Mouse (Mus musculus) heart, postnatal 0 days (tissue): ENCODE measurements around the gene Gdap2. TPM values are rescaled to one million over a fixed set of nuclear protein-coding genes. Genes with fewer than 3 reads are reported as not detected.
A peak's percentile ranks its signal among the peaks of the same experiment; 100 is the strongest.

ENCODE experiments used
- ATAC-seq: fragments of 200-750 bp; cut with Nextera tagmentation; 2 replicates; pipeline ENCODE4 v1.8.0; 2017; ENCODE audit warnings: low read depth, moderate number of reproducible peaks, moderate library complexity; ENCODE audit not compliant: insufficient read depth
- DNase-seq: peaks from one replicate; pipeline ENCODE4 v3.0.0-alpha.2; 2016; ENCODE audit warnings: low spot score
- H3K27ac ChIP-seq: fragments of 300-500 bp; sonication (generic); 2 replicates; pipeline ENCODE4 v1.5.1; 2014; ENCODE audit warnings: low read depth, mild to moderate bottlenecking
- H3K27me3 ChIP-seq: fragments of 300-500 bp; sonication (generic); 2 replicates; pipeline ENCODE4 v1.6.1; 2014; ENCODE audit warnings: low read length, mixed read lengths; ENCODE audit not compliant: control insufficient read depth, insufficient read depth
- H3K36me3 ChIP-seq: fragments of 300-500 bp; sonication (generic); replicated peaks from 2 replicates; pipeline ENCODE4 v1.6.1; 2014; ENCODE audit warnings: low read length, mixed read lengths; ENCODE audit not compliant: control insufficient read depth, insufficient read depth
- H3K4me1 ChIP-seq: fragments of 300-500 bp; sonication (generic); 2 replicates; pipeline ENCODE4 v1.6.1; 2014; ENCODE audit warnings: antibody characterized with exemption; ENCODE audit not compliant: control insufficient read depth, insufficient read depth
- H3K4me2 ChIP-seq: fragments of 300-500 bp; sonication (generic); 2 replicates; pipeline ENCODE4 v1.6.1; 2014; ENCODE audit warnings: low read depth, mild to moderate bottlenecking, low read length, moderate library complexity
- H3K4me3 ChIP-seq: fragments of 300-500 bp; sonication (generic); 2 replicates; pipeline ENCODE4 v1.5.1; 2014; ENCODE audit warnings: low read depth, low read length
- H3K9ac ChIP-seq: fragments of 300-500 bp; sonication (generic); replicated peaks from 2 replicates; pipeline ENCODE4 v1.6.1; 2014; ENCODE audit warnings: low read depth, low read length, mixed read lengths
- H3K9me3 ChIP-seq: fragments of 300-500 bp; sonication (generic); replicated peaks from 2 replicates; pipeline ENCODE4 v1.6.1; 2016; ENCODE audit warnings: low read length; ENCODE audit not compliant: control insufficient read depth
- CTCF ChIP-seq: IDR thresholded peaks from 2 replicates; pipeline ENCODE4 v1.5.1; 2016; ENCODE audit warnings: antibody characterized with exemption, control low read depth, low read depth
- EP300 ChIP-seq: IDR thresholded peaks from 2 replicates; pipeline ENCODE4 v1.6.1; 2016; ENCODE audit warnings: antibody characterized with exemption, low read depth
- WGBS: fragments of 180-500 bp; shearing (Covaris S2); extraction: QIAGEN DNeasy Blood & Tissue Kit; methylation state at CpG from one replicate; pipeline ENCODE4 v1.1.7; 2014; 5-methylcytosine and 5-hydroxymethylcytosine counted together
- polyA plus RNA-seq: library from polyadenylated mRNA; unstranded; fragments of >200 nt; fragmentation: Nextera tagmentation; extraction: Ambion mirVana; gene quantifications from 2 replicates; pipeline ENCODE4 v1.2.1, GENCODE M21; 2015
- total RNA-seq: library from RNA; depleted of rRNA; stranded (reverse); fragments of >200 nt; gene quantifications from 2 replicates; pipeline ENCODE4 v1.2.3, GENCODE M21; 2014; ENCODE audit warnings: low replicate concordance

Gdap2 gene
- total and polyA plus RNA-seq, 2 experiments from 2014 or later = 17.8 to 26.2 TPM

DNA sequence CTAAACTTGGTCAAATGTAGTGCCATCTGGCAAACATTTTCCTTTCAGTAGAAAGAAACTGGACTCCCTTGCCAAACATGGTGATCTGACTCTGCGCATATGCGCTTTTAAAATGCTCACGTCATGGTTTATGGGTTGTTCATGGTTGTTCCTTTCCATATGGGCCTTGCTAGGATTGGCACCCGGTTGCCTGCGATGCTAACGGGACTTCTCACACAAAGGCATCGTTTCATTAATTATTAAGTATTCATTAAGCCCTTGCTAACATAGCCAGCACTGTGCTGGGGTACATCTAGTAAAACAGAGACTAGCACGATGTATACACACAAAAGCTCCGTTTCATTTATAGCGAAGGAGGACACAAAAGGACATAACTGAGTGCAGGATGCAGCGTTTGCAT is 27.7 kb downstream of the Gdap2 start:
- Histone ChIP-seq H3K27me3 (no peaks in the 10 kb centered on the region), H3K36me3 (peaks cover 67% of the 10 kb centered on the region), H3K4me3 (no peak overlapping the region), H3K4me2 (no peak overlapping the region), H3K4me1 (no peaks in the 10 kb centered on the region), H3K9ac (no peak overlapping the region), H3K27ac (no peak overlapping the region), H3K9me3 (no peaks in the 10 kb centered on the region)
- TF ChIP-seq CTCF (no peak), EP300 (no peak)
- ATAC-seq = no peak
- no peak for DNase-seq
- 83% methylated on average over 11 of the region's 11 CpGs for WGBS

DNA sequence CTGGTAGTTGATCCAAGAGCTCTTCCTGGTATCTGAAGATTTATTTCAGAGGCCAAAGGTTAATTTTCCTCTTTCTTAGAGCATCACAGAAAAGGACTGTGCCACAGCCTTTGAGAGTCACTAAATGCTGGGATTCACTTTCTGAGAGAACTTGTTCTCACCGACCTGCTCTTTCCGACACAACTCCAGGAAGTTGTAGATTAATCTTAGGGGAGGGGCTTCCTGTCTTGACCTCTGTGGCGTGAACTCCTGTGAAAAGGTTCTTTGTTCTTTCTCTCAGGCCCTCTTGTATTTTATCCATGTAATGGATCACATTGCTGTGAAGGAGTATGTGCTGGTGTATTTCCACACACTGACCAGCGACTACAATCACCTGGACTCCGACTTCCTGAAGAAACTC is 32.0 kb downstream of the Gdap2 start:
- TF ChIP-seq EP300 = no peak
- no peak for TF ChIP-seq CTCF
- 57% methylated on average over 5 of the region's 5 CpGs for WGBS
- no peak overlapping the region for H3K9ac ChIP-seq
- H3K27me3 ChIP-seq = no peaks in the 10 kb centered on the region
- ATAC-seq (no peak), DNase-seq (no peak)
- H3K27ac ChIP-seq = no peak overlapping the region
- no peak overlapping the region for H3K4me3 ChIP-seq
- H3K9me3 ChIP-seq = no peaks in the 10 kb centered on the region
- H3K36me3 ChIP-seq = peaks cover 69% of the 10 kb centered on the region
- no peak overlapping the region for H3K4me2 ChIP-seq
- no peaks in the 10 kb centered on the region for H3K4me1 ChIP-seq

DNA sequence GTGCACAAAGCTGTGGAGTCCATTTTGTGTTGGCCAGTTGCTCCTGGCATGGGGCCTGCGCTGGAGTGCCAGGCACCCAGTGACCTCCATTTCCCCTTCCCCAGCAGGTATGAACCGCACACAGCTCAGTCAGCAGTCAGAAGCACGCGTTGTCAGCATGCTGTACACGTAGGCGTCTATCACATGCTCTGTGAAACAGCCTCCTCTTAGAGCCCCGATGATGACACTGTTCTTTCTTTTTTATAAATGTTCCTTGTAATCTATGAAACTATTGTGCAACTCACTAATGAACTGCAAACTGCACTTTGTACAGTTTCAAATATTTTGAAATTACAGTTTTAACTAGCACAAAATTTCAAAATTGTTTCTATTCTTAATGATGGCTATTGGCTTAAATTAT is 39.4 kb downstream of the Gdap2 start:
- no peak overlapping the region for H3K4me2 ChIP-seq
- H3K27ac ChIP-seq = no peak overlapping the region
- H3K4me1 ChIP-seq = no peaks in the 10 kb centered on the region
- WGBS = 76% methylated on average over 7 of the region's 7 CpGs
- no peaks in the 10 kb centered on the region for H3K27me3 ChIP-seq
- H3K36me3 ChIP-seq = peaks cover 70% of the 10 kb centered on the region
- H3K4me3 ChIP-seq = no peak overlapping the region
- ATAC-seq (peak; percentile 24; the same call in 1 of the 2 replicates), DNase-seq (no peak)
- no peak overlapping the region for H3K9ac ChIP-seq
- TF ChIP-seq EP300 (no peak), CTCF (no peak)
- H3K9me3 ChIP-seq = no peaks in the 10 kb centered on the region

DNA sequence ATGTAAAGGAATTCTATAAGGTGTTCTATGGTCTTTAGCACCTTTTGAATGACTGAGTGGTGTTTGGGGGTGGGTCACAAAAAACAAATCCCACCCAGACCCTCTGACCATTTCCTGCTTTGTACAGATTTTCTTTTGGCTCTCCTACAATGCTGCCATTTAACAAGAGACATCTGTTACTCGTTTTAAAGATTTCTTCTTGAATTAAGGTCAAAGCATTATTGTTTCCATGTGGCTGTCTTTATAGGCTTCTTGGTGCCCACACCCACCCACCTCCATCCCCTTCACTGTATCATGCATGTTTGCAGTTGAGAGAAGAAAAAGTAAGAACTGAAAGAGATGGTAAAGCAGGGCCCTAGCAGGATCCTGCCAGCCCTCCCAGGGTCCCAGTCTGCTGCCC is 44.8 kb downstream of the Gdap2 start:
- Histone ChIP-seq H3K9me3 (no peaks in the 10 kb centered on the region), H3K36me3 (peaks cover 51% of the 10 kb centered on the region), H3K27ac (no peak overlapping the region), H3K4me1 (no peaks in the 10 kb centered on the region), H3K9ac (no peak overlapping the region), H3K27me3 (no peaks in the 10 kb centered on the region), H3K4me3 (no peak overlapping the region), H3K4me2 (no peak overlapping the region)
- no peak for ATAC-seq
- DNase-seq = no peak
- WGBS = 50% methylated on average over 1 of the region's 1 CpGs
- TF ChIP-seq EP300 (no peak), CTCF (no peak)

DNA sequence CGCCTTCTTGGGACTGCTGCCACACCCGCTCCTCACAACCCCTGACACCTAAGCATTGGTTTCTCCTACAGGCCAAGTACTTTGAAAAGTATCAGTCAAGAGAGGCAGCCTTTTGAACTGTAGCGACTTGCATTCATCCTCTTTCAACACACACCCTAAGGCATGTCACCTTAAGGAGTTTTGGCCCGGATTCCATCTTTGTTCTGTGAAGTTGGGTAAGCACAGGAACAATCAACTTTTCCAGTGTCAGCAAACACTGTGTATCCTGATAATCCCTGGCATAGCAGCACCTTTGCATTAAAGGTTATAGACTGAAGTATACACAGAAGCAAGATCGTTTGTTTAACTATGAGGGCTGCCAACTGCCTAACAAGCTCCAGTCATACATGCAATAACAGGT is 53.3 kb downstream of the Gdap2 start:
- Histone ChIP-seq H3K9ac (no peak overlapping the region), H3K27me3 (no peaks in the 10 kb centered on the region), H3K4me2 (no peak overlapping the region), H3K27ac (no peak overlapping the region), H3K9me3 (no peaks in the 10 kb centered on the region), H3K4me1 (no peaks in the 10 kb centered on the region), H3K4me3 (no peak overlapping the region), H3K36me3 (no peaks in the 10 kb centered on the region)
- no peak for ATAC-seq
- no peak for DNase-seq
- WGBS = 80% methylated on average over 5 of the region's 5 CpGs
- no peak for TF ChIP-seq CTCF
- TF ChIP-seq EP300 = no peak

DNA sequence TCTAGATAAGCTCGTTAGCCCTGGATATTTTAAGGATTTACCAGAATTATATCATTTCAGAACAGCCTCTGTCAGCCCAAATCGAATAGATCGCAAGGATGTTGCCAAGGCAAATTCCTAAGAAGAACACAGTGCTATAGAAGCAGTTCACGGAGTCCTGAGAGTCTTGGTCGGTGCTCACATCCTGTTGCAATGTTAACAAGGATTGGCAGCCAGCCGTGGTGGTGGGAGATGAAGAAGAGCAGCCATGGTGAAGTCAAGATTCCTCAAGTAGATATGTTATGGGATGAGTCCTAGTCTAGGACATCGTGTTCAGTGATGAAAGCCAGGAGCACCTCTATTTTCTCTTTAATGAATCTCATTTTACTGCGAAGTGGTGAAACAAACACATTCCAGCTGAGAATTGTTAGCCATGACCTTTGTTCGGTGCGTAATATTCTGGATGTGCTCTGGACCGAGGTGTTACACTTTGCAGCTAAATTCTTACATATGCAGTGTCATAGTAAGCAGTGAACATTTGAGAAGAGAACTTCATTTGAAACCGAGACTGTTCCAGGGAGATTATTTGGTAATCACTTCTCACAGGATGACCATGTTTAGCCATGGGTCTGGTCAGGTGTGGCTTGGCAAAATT is 63.3 kb downstream of the Gdap2 start:
- Histone ChIP-seq H3K9ac (no peak overlapping the region), H3K27ac (no peak overlapping the region), H3K4me3 (no peak overlapping the region), H3K27me3 (no peaks in the 10 kb centered on the region), H3K4me2 (no peak overlapping the region), H3K9me3 (no peaks in the 10 kb centered on the region), H3K36me3 (no peaks in the 10 kb centered on the region), H3K4me1 (no peaks in the 10 kb centered on the region)
- TF ChIP-seq CTCF = no peak
- ATAC-seq (no peak), DNase-seq (no peak)
- 74% methylated on average over 12 of the region's 12 CpGs for WGBS
